Mouse (Mus musculus): ENCODE measurements around the gene Mindy4.
A peak's percentile ranks its signal among the peaks of the same experiment; 100 is the strongest.
"Not testable (repeated sequence)": the region's sequence is repeated elsewhere in the genome, so short reads cannot be mapped to it uniquely, and the experiment has no call there.

Gene Mindy4

GRCm38 (mm10) chr6:55202913-55203910 is at the start of gene Mindy4:
Gene Mindy4, plus strand, starts transcription at chr6:55203383.
- peak; percentile 88 for DNase-seq

- no peak for DNase-seq
Observed at GRCm38 (mm10) chr6:55159256-55159655, 43.9 kb upstream of the Mindy4 start.

- DNase-seq: no peak
Observed at GRCm38 (mm10) chr6:55161311-55161761, 41.8 kb upstream of the Mindy4 start.

GRCm38 (mm10) chr6:55163046-55163584 is 40.1 kb upstream of the Mindy4 start:
- DNase-seq: no peak

GRCm38 (mm10) chr6:55166777-55167463 is 36.3 kb upstream of the Mindy4 start:
- peak; percentile 80 for DNase-seq

DNA sequence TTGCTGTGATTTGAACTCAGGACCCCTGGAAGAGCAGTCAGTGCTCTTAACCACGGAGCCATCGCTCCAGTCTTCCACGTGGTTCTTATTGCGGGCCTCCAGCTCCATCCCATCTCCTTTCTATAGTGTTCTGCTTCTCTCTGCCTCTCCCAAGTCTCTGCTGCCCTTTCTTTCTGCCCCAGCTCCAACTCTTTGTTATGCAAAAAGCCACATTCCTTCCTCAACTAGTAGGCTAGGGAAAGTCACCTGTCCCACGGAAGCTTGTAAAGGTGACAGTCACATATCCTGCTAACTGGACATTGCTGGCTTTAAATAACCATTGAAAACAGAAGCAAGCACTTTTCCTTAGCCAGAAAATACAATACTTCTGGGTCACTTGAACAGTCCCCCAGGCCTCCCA is 33.4 kb upstream of the Mindy4 start:
- no peak for DNase-seq

DNA sequence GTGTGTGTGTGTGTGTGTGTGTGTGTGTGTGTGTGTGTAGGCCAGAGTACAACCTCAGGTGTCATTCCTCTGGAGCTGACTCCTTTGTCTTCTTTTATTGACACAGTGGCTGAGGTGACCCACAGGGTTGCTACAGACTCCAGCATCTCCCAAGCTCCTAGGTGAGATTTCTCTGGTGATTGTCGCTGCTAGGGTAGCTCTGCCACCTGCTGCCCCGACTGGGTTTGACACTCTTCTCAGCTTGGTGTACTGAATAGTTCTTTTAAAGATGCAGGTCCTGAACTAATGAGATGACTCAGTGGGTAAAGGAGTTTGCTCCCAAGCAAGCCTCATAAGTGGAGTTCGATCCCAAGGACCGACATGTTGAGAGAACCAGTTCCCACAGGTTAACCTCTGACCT is 31.5 kb upstream of the Mindy4 start:
- DNase-seq: no peak

DNA sequence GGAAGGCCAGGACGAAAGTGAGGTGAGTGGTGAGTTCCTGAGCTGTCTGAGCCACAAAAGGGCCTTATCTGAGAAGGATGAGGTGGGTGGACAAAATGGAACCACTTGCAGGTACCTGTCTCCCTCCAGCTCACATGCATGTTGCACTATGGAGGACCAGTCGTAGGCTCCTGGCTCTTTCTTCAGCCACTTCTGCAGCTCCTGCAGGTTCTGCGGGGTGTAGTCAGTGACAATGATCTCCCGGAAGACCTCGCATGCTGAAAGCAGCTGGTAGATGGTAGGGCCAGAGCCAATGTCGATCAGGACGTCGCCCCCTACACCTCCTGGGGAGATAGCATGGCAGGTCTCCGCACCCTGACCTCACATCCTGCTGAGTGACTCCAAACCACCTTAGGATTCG is 30.0 kb upstream of the Mindy4 start:
- no peak for DNase-seq

GRCm38 (mm10) chr6:55173941-55174349 is 29.2 kb upstream of the Mindy4 start:
- DNase-seq: peak; percentile 54

GRCm38 (mm10) chr6:55174741-55175181 is 28.4 kb upstream of the Mindy4 start, which contains the start of gene Inmt:
Gene Inmt, minus strand, starts transcription at chr6:55175043.
- peak; percentile 52 for DNase-seq

DNA sequence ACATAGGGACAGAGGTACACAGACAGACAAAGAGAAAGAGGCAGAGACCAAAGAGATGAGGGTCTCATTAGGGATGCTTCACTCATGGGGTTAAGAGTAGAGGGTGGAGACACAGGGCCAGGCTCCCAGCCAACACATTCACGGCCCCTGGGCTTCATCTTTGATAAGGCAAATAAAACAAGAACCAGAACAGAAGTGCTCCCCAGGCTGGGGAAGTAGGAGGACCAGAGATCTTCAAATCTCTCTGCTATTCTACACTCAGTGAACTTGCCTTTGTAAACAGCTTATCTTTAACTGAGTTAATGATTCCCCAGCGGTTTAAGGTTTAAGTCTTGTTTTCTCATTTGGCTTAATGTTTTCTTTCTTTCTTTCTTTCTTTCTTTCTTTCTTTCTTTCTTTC is 27.7 kb upstream of the Mindy4 start:
- DNase-seq: peak; percentile 46

DNA sequence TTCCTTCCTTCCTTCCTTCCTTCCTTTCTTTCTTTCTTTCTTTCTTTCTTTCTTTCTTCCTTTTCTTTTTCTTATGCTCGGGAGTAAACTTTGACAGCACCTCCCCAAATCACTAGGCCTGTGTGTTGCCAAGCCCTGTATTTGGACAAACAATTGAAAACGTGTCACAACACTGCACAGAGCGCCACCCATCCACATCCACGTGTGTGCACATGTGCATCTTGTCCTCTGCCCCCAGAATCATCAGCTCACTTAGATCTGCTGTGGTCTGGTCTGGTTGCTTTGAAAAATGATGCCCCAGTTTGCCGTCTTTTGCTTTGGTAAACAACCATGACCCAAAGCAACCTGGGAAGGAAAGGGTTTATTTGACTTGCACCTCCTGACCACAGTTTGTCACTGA is 27.3 kb upstream of the Mindy4 start:
- DNase-seq: peak; percentile 63

GRCm38 (mm10) chr6:55177060-55177732 is 26.0 kb upstream of the Mindy4 start:
- DNase-seq: no peak

GRCm38 (mm10) chr6:55179560-55179959 is 23.6 kb upstream of the Mindy4 start:
- peak; percentile 50 for DNase-seq

- DNase-seq: peak; percentile 39
Observed at GRCm38 (mm10) chr6:55182655-55183430, 20.3 kb upstream of the Mindy4 start.

- not testable (repeated sequence) for DNase-seq
Observed at GRCm38 (mm10) chr6:55187827-55188226, 15.4 kb upstream of the Mindy4 start.

DNA sequence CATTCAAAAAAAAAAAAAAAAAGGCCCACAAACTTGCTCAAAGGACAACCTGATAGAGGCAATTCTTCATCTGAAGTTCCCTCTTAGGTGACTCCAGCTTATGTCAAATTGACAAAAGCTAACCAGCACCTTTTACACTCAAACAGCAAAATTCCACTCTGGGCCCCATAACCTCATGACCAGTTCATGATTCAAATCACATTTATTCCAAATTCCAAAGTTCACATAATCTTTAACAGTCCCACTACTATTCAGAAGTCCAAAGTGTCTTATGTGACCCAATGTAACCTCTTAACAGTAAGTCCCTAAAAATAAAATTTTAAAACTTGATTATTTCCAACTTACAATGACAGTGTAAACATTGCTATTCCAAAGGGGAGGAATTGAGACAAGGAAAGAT is 13.8 kb upstream of the Mindy4 start:
- no peak for DNase-seq

DNA sequence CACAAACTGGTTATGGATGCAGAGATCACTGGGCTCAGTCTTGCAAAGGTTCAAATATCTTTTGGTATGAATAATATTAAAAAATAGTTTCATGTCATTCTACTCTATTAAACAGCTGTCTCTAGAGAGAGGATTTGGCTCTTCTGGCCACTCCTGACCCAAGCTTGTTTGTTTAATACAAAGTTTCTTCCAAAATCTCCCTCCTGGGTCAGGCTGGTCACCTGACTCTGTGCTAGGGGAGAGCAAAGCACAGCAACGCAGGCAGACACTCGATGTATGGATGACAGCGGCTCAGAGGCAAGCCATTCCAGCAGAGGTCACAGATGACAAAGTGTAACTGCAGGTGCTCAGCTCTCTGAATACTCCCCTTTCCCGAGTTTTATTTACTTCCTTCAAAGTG is 11.6 kb upstream of the Mindy4 start:
- DNase-seq: no peak

DNA sequence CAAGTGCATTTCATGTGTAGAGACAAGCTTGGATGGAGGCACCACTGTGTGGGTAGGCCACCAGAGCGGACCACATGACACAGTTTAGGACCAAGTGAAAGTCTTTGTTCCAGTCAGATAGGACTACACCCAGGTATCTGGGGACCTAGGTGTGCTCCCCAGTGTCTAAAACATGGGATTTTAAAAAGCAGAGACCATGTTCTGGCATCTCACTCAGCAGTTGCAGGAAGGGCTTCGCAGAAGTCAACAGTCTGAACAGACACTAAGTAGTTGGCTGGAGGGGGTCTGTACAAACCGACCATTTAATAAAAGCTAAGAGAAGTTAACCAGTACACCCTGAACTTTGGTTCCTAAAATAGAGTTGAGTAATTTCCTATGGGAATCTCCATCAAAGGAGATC is 10.0 kb upstream of the Mindy4 start:
- no peak for DNase-seq

GRCm38 (mm10) chr6:55199047-55199446 is 4.1 kb upstream of the Mindy4 start:
- DNase-seq: no peak

DNA sequence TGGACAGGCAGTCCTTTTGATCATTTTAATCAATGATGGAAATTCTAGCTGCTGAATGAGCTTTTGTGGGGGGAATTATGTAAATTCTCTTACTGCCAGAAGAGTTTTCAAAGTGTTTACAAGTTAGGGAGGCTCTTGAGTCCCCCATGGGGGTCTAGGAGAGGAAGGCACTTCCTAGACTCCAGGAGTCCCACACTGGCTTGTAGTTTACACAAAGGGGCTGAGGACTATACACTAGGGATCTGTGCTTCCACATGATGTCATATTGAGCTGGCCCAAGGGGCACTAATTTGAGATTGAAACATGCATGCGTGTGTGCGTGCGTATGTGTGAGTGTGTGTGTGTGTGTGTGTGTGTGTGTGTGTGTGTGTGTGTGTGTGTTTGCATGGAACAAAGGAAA is 748 bp downstream of the Mindy4 start:
- no peak for DNase-seq

DNA sequence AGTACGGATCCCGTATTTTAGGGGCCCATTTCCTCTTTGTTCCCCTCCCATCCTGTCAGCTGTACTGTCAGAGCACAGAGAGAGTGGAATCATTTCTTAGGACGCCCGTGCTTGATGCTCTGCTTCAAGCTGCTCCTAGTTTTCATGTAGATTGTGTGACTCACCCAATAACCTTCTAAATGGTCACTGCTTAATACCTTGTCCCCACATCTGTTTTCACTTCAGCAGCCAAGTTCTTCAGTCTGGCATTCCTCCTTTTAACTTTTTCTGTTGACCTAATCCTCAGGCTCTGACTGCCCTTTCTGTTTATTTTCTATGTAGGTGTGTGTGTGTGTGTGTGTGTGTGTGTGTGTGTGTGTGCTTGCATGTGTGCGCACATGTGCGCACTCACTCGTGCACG is 4.6 kb downstream of the Mindy4 start:
- no peak for DNase-seq
